Mouse (Mus musculus): ENCODE measurements around the gene Pcdh9. TPM values are rescaled to one million over a fixed set of nuclear protein-coding genes. Genes with fewer than 3 reads are reported as not detected.

Gene Pcdh9
- total RNA-seq, 2 experiments from 2014 or later: not detected

DNA sequence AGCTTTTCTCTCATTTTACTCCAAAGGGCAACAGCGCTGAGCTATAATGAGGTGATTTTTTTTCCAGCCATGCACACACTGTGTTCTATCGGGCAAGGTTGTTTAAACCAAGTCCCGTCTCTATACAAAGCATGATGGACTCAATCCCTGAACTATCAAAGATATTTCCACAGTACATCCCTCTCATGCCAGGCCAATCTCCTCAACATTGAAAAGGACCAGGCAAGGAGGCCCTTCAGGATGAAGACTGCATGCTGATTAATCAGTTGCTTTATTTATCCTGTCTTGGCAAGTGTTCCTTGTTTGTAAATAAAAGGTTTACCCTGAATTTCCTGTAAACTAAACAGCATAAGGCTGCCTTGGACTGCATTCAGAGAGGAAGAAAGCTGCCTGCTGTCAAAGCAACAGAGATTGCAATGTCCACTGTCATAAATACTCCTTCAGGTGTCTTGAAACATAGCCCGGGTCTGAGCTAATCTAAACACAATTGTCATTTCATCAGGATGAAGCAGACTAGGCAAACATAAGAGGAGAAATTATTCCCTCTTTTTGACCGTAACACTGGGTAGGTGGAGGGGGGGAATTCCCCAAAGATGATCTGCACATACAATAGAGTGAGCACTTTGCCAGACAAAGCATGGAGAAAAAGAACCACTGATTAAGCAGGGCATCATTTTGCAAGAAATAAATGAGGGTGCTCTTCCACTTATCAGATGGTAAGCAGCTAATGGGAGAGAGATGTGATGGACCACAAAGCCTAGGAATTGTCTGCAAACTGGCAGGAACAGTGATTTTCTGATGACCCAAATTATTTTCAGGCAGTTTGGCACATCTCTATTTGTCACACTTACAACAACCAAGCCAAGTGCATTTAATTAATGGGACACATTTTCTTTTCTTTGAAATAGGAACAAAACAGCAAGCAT, 822.8 kb downstream of the Pcdh9 start:
- no peak for ATAC-seq (replicated peaks; ENCODE audit: low FRiP score, poor library complexity, severe bottlenecking)

DNA sequence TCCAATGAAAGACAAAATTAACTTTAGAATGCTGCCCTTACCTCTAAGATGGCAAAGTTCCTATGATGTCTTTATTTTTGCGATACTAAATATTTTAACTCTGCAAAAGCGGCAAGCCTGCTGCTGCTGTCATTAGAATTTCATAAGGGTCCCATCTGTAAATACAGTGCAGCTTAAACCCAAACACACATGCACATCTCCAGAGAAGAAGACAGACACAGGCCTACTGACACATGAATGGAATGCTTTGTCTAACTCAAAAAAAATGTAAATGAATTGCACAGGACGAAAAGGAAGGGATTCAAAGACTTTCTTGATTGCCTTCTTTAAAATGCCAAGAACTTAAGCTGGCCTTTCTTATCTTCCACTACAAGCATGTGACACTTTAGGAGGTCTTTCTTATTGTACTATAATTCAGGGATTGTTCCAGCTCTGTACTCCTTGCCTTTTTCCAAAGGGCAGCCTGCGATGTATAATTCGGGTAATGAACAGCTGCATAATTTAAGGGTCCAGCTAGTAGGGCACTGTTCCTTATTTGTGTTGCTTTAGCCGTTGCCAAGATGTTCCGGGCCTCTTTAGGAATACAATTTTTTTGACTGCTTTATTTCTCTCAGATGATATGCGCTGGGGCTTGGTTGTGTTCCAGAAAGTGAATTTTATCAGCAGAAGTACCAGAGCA, 823.6 kb downstream of the Pcdh9 start:
- no peak for ATAC-seq (replicated peaks; ENCODE audit: low FRiP score, poor library complexity, severe bottlenecking)

DNA sequence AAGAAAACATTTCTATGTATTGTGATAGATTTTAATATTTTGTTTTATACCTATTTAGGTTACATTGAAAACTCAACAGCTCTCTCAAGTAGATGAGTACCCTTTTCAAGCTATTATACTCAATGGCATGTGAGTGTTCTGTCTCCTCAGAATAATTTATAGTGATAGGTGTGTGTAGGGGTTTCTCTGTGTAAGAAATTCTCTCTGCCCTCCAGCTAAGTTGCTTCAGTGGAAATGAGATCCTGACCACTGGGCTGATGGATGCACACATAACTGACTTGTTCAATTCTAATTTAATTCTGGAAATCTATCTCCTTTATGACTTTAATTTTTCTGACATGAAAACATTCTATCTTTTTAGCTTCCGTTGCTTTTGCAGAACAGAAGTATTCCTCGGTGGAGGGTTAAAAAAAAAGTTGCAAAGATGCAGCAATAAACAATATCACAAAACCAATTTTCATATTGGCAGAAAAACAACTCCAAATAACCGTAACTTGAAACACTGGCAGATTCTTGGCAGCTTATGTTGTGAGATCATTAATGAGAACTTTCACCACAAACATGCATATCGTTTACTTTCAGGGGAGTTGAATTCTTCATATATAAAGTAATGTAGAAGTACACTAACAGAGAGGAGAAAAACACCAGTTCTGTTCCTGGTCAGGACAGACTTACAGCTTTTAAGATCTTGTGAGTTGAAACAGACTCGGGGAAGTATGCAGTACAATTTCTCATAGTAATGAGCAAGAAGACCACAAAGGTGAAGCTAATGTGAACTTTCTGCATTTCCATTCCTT, 828.5 kb downstream of the Pcdh9 start:
- ATAC-seq (replicated peaks; ENCODE audit: low FRiP score, poor library complexity, severe bottlenecking): no peak

- ATAC-seq (replicated peaks; ENCODE audit: low FRiP score, poor library complexity, severe bottlenecking): no peak
Observed at GRCm38 (mm10) chr14:93058799-93059198, 831.7 kb downstream of the Pcdh9 start.

DNA sequence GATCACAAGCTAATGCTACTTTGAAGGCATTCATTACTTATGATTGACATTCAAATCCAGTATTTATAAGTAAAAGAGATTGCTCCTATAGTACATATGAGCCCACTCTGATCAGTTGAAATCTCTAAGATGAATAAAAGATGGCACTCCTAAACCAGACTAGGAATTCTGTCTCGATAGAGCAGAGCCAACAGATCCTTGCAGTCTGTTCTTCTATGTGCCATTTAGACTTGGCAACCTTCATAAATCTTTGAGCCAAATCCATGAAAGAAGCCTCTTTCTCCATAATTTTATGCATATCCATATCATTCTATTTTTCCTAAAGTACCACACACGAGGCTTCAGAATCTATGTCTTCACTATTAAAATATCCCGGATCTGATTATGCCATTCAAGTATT, 834.5 kb downstream of the Pcdh9 start:
- no peak for ATAC-seq (replicated peaks; ENCODE audit: low FRiP score, poor library complexity, severe bottlenecking)

DNA sequence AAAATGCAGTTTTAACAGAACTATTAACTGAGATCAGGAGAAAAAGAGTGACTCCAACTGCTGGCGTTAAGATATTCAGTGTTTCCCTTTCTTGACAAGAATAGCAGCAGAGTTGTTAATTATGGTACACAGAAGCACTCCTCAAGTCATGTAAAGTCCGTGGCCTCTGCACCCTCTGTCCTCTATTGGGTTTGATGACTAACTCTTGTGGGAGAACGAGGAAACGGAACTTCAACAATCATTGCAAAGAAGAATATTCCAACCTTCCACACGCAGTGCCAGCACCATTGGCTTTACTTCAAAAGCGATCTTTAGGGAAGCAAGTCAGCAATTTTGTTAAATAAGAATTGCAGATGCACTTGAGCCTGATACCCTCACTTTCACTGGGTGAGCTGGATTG, 849.9 kb downstream of the Pcdh9 start:
- no peak for ATAC-seq (replicated peaks; ENCODE audit: low FRiP score, poor library complexity, severe bottlenecking)

DNA sequence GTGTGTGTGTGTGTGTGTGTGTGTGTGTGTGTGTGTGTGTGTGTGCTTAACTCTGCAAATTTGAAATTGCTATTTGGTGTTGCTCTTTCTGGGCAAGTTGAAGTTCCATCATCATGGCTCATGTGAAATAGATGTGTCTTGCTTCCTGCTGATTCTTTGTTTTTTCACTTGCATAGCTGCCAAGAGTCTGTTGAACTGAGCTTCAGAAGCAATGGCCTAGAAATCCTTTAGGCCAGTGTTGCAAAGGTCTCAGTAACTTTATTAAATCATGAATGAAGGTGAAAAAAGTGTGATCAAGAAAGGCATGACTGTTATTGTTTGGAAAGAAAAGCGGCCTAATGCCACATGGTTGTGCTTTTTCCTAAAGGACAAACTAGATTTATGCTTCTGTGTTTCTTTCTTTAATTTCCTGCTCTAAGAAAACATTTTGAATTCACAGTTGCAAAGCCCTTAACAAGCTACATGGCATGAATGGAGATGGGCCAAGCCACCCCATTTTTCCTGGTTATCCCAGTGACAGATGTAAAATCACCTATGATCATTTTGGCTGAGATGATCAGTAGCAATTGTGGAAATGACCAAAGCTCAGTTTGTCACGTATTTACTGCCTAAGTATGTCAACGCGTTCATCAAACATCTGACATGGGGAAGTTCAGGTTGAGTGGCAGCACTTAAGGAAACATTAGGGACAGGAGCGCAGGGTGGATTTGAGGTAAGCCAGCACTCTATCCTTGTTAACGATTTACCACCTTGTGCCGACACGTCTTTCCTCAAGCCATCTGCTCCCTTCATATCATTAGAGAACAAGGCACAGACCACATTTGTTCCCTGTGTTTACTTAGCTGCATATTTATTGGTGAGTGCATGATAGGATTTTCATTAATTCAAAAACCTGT, 850.9 kb downstream of the Pcdh9 start:
- ATAC-seq (replicated peaks; ENCODE audit: low FRiP score, poor library complexity, severe bottlenecking): no peak

GRCm38 (mm10) chr14:93009147-93010064, 881.1 kb downstream of the Pcdh9 start:
- no peak for ATAC-seq (replicated peaks; ENCODE audit: low FRiP score, poor library complexity, severe bottlenecking)

Measured in erythroblast, adult 5-6 weeks (primary cell).